Mouse (Mus musculus): ENCODE data around the gene Etl4. TPM values are rescaled to one million over a fixed set of nuclear protein-coding genes. Genes with fewer than 3 reads are reported as not detected.

The Etl4 gene
- total and polyA plus RNA-seq, 2 experiments from 2014 or later, result 7.6 to 20.6 TPM

- H3K27ac ChIP-seq (ENCODE audit: low read depth), result no peak overlapping the region
- 70% methylated on average over 2 of the region's 2 CpGs for WGBS
- no peak overlapping the region for H3K9ac ChIP-seq (replicated peaks; ENCODE audit: low read depth, low read length)
- H3K27me3 ChIP-seq (ENCODE audit: control insufficient read depth, insufficient read depth, low read length), result no peaks in the 10 kb centered on the region
- H3K4me1 ChIP-seq (ENCODE audit: control insufficient read depth, insufficient read depth), result no peaks in the 10 kb centered on the region
- no peaks in the 10 kb centered on the region for H3K9me3 ChIP-seq (replicated peaks; ENCODE audit: control insufficient read depth, low read length)
- no peak overlapping the region for H3K4me2 ChIP-seq (ENCODE audit: low read depth, low read length)
- no peak for DNase-seq (ENCODE audit: low spot score)
- ATAC-seq (ENCODE audit: insufficient read depth, low read depth), result no peak
- H3K4me3 ChIP-seq (ENCODE audit: low read depth, low read length), result no peak overlapping the region
- TF ChIP-seq EP300 (IDR thresholded peaks at IDR 0.05; ENCODE audit: low read depth) (no peak), CTCF (IDR thresholded peaks at IDR 0.05; ENCODE audit: low read depth) (no peak)
- no peaks in the 10 kb centered on the region for H3K36me3 ChIP-seq (replicated peaks; ENCODE audit: control insufficient read depth, insufficient read depth, low read length)
Observed at GRCm38 (mm10) chr2:20281903-20282302, 372.3 kb downstream of the Etl4 start.

- Histone ChIP-seq H3K36me3 (replicated peaks; ENCODE audit: control insufficient read depth, insufficient read depth, low read length) (no peaks in the 10 kb centered on the region), H3K4me1 (ENCODE audit: control insufficient read depth, insufficient read depth) (no peaks in the 10 kb centered on the region), H3K27ac (ENCODE audit: low read depth) (no peak overlapping the region), H3K4me3 (ENCODE audit: low read depth, low read length) (no peak overlapping the region), H3K9me3 (replicated peaks; ENCODE audit: control insufficient read depth, low read length) (no peaks in the 10 kb centered on the region), H3K27me3 (ENCODE audit: control insufficient read depth, insufficient read depth, low read length) (no peaks in the 10 kb centered on the region), H3K9ac (replicated peaks; ENCODE audit: low read depth, low read length) (no peak overlapping the region), H3K4me2 (ENCODE audit: low read depth, low read length) (no peak overlapping the region)
- DNase-seq (ENCODE audit: low spot score) (no peak), ATAC-seq (ENCODE audit: insufficient read depth, low read depth) (no peak)
- no peak for TF ChIP-seq EP300 (IDR thresholded peaks at IDR 0.05; ENCODE audit: low read depth)
- TF ChIP-seq CTCF (IDR thresholded peaks at IDR 0.05; ENCODE audit: low read depth), result no peak
- 41% methylated on average over 2 of the region's 2 CpGs for WGBS
Observed at GRCm38 (mm10) chr2:20284425-20284824, 374.8 kb downstream of the Etl4 start.

GRCm38 (mm10) chr2:20290982-20291740 is 381.6 kb downstream of the Etl4 start:
- WGBS, result 53% methylated on average over 4 of the region's 4 CpGs
- Histone ChIP-seq H3K27ac (ENCODE audit: low read depth) (no peak overlapping the region), H3K4me2 (ENCODE audit: low read depth, low read length) (no peak overlapping the region), H3K4me1 (ENCODE audit: control insufficient read depth, insufficient read depth) (no peaks in the 10 kb centered on the region), H3K4me3 (ENCODE audit: low read depth, low read length) (no peak overlapping the region), H3K9ac (replicated peaks; ENCODE audit: low read depth, low read length) (no peak overlapping the region), H3K9me3 (replicated peaks; ENCODE audit: control insufficient read depth, low read length) (no peaks in the 10 kb centered on the region), H3K27me3 (ENCODE audit: control insufficient read depth, insufficient read depth, low read length) (no peaks in the 10 kb centered on the region), H3K36me3 (replicated peaks; ENCODE audit: control insufficient read depth, insufficient read depth, low read length) (no peaks in the 10 kb centered on the region)
- no peak for ATAC-seq (ENCODE audit: insufficient read depth, low read depth)
- no peak for TF ChIP-seq EP300 (IDR thresholded peaks at IDR 0.05; ENCODE audit: low read depth)
- TF ChIP-seq CTCF (IDR thresholded peaks at IDR 0.05; ENCODE audit: low read depth), result no peak
- DNase-seq (ENCODE audit: low spot score), result no peak

GRCm38 (mm10) chr2:20291741-20292110 is 382.1 kb downstream of the Etl4 start:
- Histone ChIP-seq H3K36me3 (replicated peaks; ENCODE audit: control insufficient read depth, insufficient read depth, low read length) (no peaks in the 10 kb centered on the region), H3K9ac (replicated peaks; ENCODE audit: low read depth, low read length) (no peak overlapping the region), H3K27ac (ENCODE audit: low read depth) (no peak overlapping the region), H3K4me3 (ENCODE audit: low read depth, low read length) (no peak overlapping the region), H3K9me3 (replicated peaks; ENCODE audit: control insufficient read depth, low read length) (no peaks in the 10 kb centered on the region), H3K27me3 (ENCODE audit: control insufficient read depth, insufficient read depth, low read length) (no peaks in the 10 kb centered on the region), H3K4me1 (ENCODE audit: control insufficient read depth, insufficient read depth) (no peaks in the 10 kb centered on the region), H3K4me2 (ENCODE audit: low read depth, low read length) (no peak overlapping the region)
- DNase-seq (ENCODE audit: low spot score), result no peak
- WGBS, result 60% methylated on average over 2 of the region's 2 CpGs
- no peak for ATAC-seq (ENCODE audit: insufficient read depth, low read depth)
- TF ChIP-seq CTCF (IDR thresholded peaks at IDR 0.05; ENCODE audit: low read depth) (no peak), EP300 (IDR thresholded peaks at IDR 0.05; ENCODE audit: low read depth) (no peak)

GRCm38 (mm10) chr2:20293336-20293735 is 383.8 kb downstream of the Etl4 start:
- Histone ChIP-seq H3K4me2 (ENCODE audit: low read depth, low read length) (no peak overlapping the region), H3K4me1 (ENCODE audit: control insufficient read depth, insufficient read depth) (no peaks in the 10 kb centered on the region), H3K27ac (ENCODE audit: low read depth) (no peak overlapping the region), H3K4me3 (ENCODE audit: low read depth, low read length) (no peak overlapping the region), H3K27me3 (ENCODE audit: control insufficient read depth, insufficient read depth, low read length) (no peaks in the 10 kb centered on the region), H3K9me3 (replicated peaks; ENCODE audit: control insufficient read depth, low read length) (no peaks in the 10 kb centered on the region), H3K9ac (replicated peaks; ENCODE audit: low read depth, low read length) (no peak overlapping the region), H3K36me3 (replicated peaks; ENCODE audit: control insufficient read depth, insufficient read depth, low read length) (no peaks in the 10 kb centered on the region)
- DNase-seq (ENCODE audit: low spot score), result no peak
- 73% methylated on average over 8 of the region's 8 CpGs for WGBS
- no peak for ATAC-seq (ENCODE audit: insufficient read depth, low read depth)
- TF ChIP-seq EP300 (IDR thresholded peaks at IDR 0.05; ENCODE audit: low read depth) (no peak), CTCF (IDR thresholded peaks at IDR 0.05; ENCODE audit: low read depth) (no peak)

- no peak for TF ChIP-seq EP300 (IDR thresholded peaks at IDR 0.05; ENCODE audit: low read depth)
- 34% methylated on average over 4 of the region's 4 CpGs for WGBS
Observed at GRCm38 (mm10) chr2:20294596-20294995, 385.0 kb downstream of the Etl4 start.

More at GRCm38 (mm10) chr2:20294596-20294995, 385.0 kb downstream of the Etl4 start:
- Histone ChIP-seq H3K4me1 (ENCODE audit: control insufficient read depth, insufficient read depth) (no peaks in the 10 kb centered on the region), H3K9me3 (replicated peaks; ENCODE audit: control insufficient read depth, low read length) (no peaks in the 10 kb centered on the region), H3K4me3 (ENCODE audit: low read depth, low read length) (no peak overlapping the region), H3K27me3 (ENCODE audit: control insufficient read depth, insufficient read depth, low read length) (no peaks in the 10 kb centered on the region), H3K27ac (ENCODE audit: low read depth) (no peak overlapping the region), H3K4me2 (ENCODE audit: low read depth, low read length) (no peak overlapping the region), H3K36me3 (replicated peaks; ENCODE audit: control insufficient read depth, insufficient read depth, low read length) (no peaks in the 10 kb centered on the region), H3K9ac (replicated peaks; ENCODE audit: low read depth, low read length) (no peak overlapping the region)
- DNase-seq (ENCODE audit: low spot score) (no peak), ATAC-seq (ENCODE audit: insufficient read depth, low read depth) (no peak)

Data from heart, postnatal 0 days (tissue).